In the genomic region with DNA sequence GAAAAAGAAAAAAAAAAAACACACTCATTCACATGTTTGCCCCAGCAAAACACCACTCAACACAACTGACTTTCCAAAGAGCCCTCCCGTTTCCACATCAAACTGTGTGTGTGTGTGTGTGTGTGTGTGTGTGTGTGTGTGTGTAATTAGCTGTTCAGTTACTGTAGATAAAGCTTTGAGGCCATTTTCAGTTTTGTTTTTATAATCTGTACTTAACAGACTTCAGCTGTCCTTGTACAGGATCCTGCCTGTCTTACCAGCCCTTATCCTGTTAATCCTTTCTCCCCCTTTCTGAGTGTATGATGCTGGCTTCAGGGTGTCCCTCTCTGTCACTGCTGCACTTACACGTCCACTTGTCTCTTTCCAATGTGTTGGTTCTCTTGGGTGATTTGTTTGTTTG, we compare ENCODE assay signal across 29 mouse cellular contexts. TPM values are rescaled to one million over a fixed set of nuclear protein-coding genes. Genes with fewer than 3 reads are reported as not detected.
A peak's percentile ranks its signal among the peaks of the same experiment; 100 is the strongest.
DNase-seq lines count a peak whose midpoint lies in the region; ATAC-seq and TF ChIP-seq lines count a peak whose summit lies in the region.
"Had no signal": no experiment of that assay in that cellular context is flagged by ENCODE, and none has a peak within 500 bp of the region (broad histone marks: within the 10 kb centered on the region; RNA-seq: fewer than 3 reads in every experiment).

No protein-coding gene starts in this region.

- peaks cover 0 to 4% of the 10 kb centered on the region in 2 experiments; a peak in 1 of 4 replicates for H3K4me1 ChIP-seq in liver, embryonic 14.5 days (replicated peaks; ENCODE audit: control insufficient read depth in 2 of 2, insufficient read depth in 2 of 2, low read length in 1 of 2)
- H3K4me1 ChIP-seq: embryonic facial prominence, embryonic 10.5 days; embryonic facial prominence, embryonic 15.5 days; forebrain, embryonic 13.5 days; heart, embryonic 15.5 days; kidney, embryonic 15.5 days; limb, embryonic 13.5 days; liver, embryonic 15.5 days; midbrain, embryonic 12.5 days; neural tube, embryonic 12.5 days had no signal

- ATAC-seq in liver, embryonic 14.5 days (ENCODE audit: insufficient read depth) = peak; percentile 51; the same call in 1 of the 2 replicates
- ATAC-seq in megakaryocyte progenitor cell, adult 5-6 weeks (replicated peaks; ENCODE audit: poor library complexity) = peak; percentile 91
- ATAC-seq in erythroid progenitor cell, adult 5-6 weeks (replicated peaks; ENCODE audit: low FRiP score, poor library complexity, severe bottlenecking) = no peak
- ATAC-seq: activated CD4-positive, CD25-positive, alpha-beta regulatory T cell, adult 4 months; forebrain, embryonic 13.5 days; hindbrain, embryonic 16.5 days had no signal

- no peak overlapping the region for H3K4me3 ChIP-seq in liver, embryonic 14.5 days (ENCODE audit: insufficient read depth in 1 of 2, low read depth in 2 of 2, low read length in 2 of 2)
- H3K4me3 ChIP-seq: embryonic facial prominence, embryonic 10.5 days; embryonic facial prominence, embryonic 15.5 days; forebrain, embryonic 13.5 days; heart, embryonic 15.5 days; kidney, embryonic 15.5 days; left cerebral cortex, adult 2 months; limb, embryonic 13.5 days; liver, embryonic 15.5 days; midbrain, embryonic 12.5 days; myocyte; neural tube, embryonic 12.5 days had no signal

- no peaks in the 10 kb centered on the region for H3K27me3 ChIP-seq in liver, embryonic 14.5 days (ENCODE audit: control insufficient read depth, insufficient read depth, low read length)
- H3K27me3 ChIP-seq: embryonic facial prominence, embryonic 15.5 days; forebrain, embryonic 13.5 days; heart, embryonic 15.5 days; kidney, embryonic 15.5 days; limb, embryonic 13.5 days; liver, embryonic 15.5 days; midbrain, embryonic 12.5 days; neural tube, embryonic 12.5 days had no signal

- 13% methylated on average over 2 of the region's 2 CpGs for WGBS in liver, embryonic 14.5 days (ENCODE audit: insufficient replicate concordance)

- 0 out of 2 replicates have a peak, but pooled peaks have one; percentile 26 for TF ChIP-seq EP300 in liver, embryonic 14.5 days (IDR thresholded peaks at IDR 0.05; ENCODE audit: low read depth)

- H3K9ac ChIP-seq in liver, embryonic 14.5 days (replicated peaks) = no peak overlapping the region
- H3K9ac ChIP-seq: embryonic facial prominence, embryonic 15.5 days; forebrain, embryonic 13.5 days; heart, embryonic 15.5 days; kidney, embryonic 15.5 days; limb, embryonic 13.5 days; liver, embryonic 15.5 days; midbrain, embryonic 12.5 days; neural tube, embryonic 12.5 days had no signal

- no peak overlapping the region for H3K4me2 ChIP-seq in liver, embryonic 14.5 days (ENCODE audit: low read depth)
- H3K4me2 ChIP-seq: embryonic facial prominence, embryonic 15.5 days; forebrain, embryonic 13.5 days; heart, embryonic 15.5 days; kidney, embryonic 15.5 days; limb, embryonic 13.5 days; liver, embryonic 15.5 days; midbrain, embryonic 12.5 days; neural tube, embryonic 12.5 days had no signal

- DNase-seq in liver, embryonic 14.5 days (ENCODE audit: low read depth in 3 of 3, low spot score in 3 of 3) = no peak
- DNase-seq in liver = no peak
- DNase-seq in lung, postnatal 10 days = peak; percentile 21
- no peak for DNase-seq in lung, adult 18-20 months
- no peak for DNase-seq in ovary, postnatal 14 days (ENCODE audit: low spot score)
- DNase-seq: adrenal gland, adult 8-10 months; cerebellum, adult 2 months; cerebellum, postnatal 14 days; gastrocnemius, postnatal 14 days; kidney, adult 18-20 months; kidney, postnatal 25 days; right cerebral cortex, adult 18-20 months; spleen, adult 18-20 months; thymus, postnatal 25 days had no signal

- H3K27ac ChIP-seq in liver, embryonic 14.5 days = no peak overlapping the region
- H3K27ac ChIP-seq: embryonic facial prominence, embryonic 10.5 days; embryonic facial prominence, embryonic 15.5 days; forebrain, embryonic 13.5 days; heart, embryonic 15.5 days; kidney, embryonic 15.5 days; left cerebral cortex, adult 2 months; limb, embryonic 13.5 days; liver, embryonic 15.5 days; midbrain, embryonic 12.5 days; neural tube, embryonic 12.5 days had no signal

- H3K9me3 ChIP-seq in liver, embryonic 14.5 days (ENCODE audit: control insufficient read depth, low read length) = no peaks in the 10 kb centered on the region
- H3K9me3 ChIP-seq: embryonic facial prominence, embryonic 10.5 days; embryonic facial prominence, embryonic 15.5 days; forebrain, embryonic 13.5 days; heart, embryonic 15.5 days; kidney, embryonic 15.5 days; limb, embryonic 13.5 days; liver, embryonic 15.5 days; midbrain, embryonic 12.5 days; neural tube, embryonic 12.5 days had no signal

- TF ChIP-seq CTCF in liver, embryonic 14.5 days (IDR thresholded peaks at IDR 0.05; ENCODE audit: low read depth) = no peak

- no peaks in the 10 kb centered on the region for H3K36me3 ChIP-seq in liver, embryonic 14.5 days (replicated peaks; ENCODE audit: control insufficient read depth, insufficient read depth, low read depth)
- H3K36me3 ChIP-seq: embryonic facial prominence, embryonic 10.5 days; embryonic facial prominence, embryonic 15.5 days; heart, embryonic 15.5 days; kidney, embryonic 15.5 days; limb, embryonic 13.5 days; liver, embryonic 15.5 days; midbrain, embryonic 12.5 days; neural tube, embryonic 12.5 days had no signal

RNA-seq across cellular contexts. Expression of a gene that starts 55.0 kb away (rescaled TPM):
- 11.8 and 19.4 TPM in 2 replicates for polyA plus RNA-seq in liver, embryonic 14.5 days (2012; rRNA removed)
- polyA plus RNA-seq in liver, embryonic 14.5 days (2014; fragmentation: Nextera tagmentation; extraction: Ambion mirVana) = 37.1 and 37.9 TPM in 2 replicates
- 96.1 and 99.7 TPM in 2 replicates for total RNA-seq in megakaryocyte progenitor cell, adult 5-6 weeks (2015)
- total RNA-seq in megakaryocyte progenitor cell, adult 5-6 weeks (2017) = 120 and 136 TPM in 2 replicates
- 91.4 and 99.5 TPM in 2 replicates for total RNA-seq in erythroid progenitor cell, adult 5-6 weeks (2015; ENCODE audit: low replicate concordance)
- 122 and 172 TPM in 2 replicates for total RNA-seq in erythroid progenitor cell, adult 5-6 weeks (2017; ENCODE audit: low replicate concordance)
